Mouse (Mus musculus) heart, embryonic 12.5 days (tissue): ENCODE data around the gene Ppp1r17. TPM values are rescaled to one million over a fixed set of nuclear protein-coding genes. Genes with fewer than 3 reads are reported as not detected.

Experiments used
- ATAC-seq: fragments of 200-750 bp; cut with Nextera tagmentation; 2 replicates; pipeline ENCODE4 v1.8.0; 2017; ENCODE audit warnings: moderate TSS enrichment, moderate library complexity; ENCODE audit not compliant: insufficient number of reproducible peaks, low FRiP score
- H3K27ac ChIP-seq: fragments of 300-500 bp; sonication (generic); 2 replicates; pipeline ENCODE4 v1.5.1; 2016; ENCODE audit warnings: mild to moderate bottlenecking, moderate library complexity; ENCODE audit not compliant: poor library complexity, severe bottlenecking
- H3K27me3 ChIP-seq: fragments of 300-500 bp; sonication (generic); replicated peaks from 2 replicates; pipeline ENCODE4 v1.6.1; 2016; ENCODE audit warnings: mild to moderate bottlenecking, moderate library complexity
- H3K36me3 ChIP-seq: fragments of 300-500 bp; sonication (generic); 2 replicates; pipeline ENCODE4 v1.6.1; 2016; ENCODE audit warnings: mild to moderate bottlenecking, moderate library complexity
- H3K4me1 ChIP-seq: fragments of 300-500 bp; sonication (generic); replicated peaks from 2 replicates; pipeline ENCODE4 v1.6.1; 2016; ENCODE audit warnings: mild to moderate bottlenecking
- H3K4me2 ChIP-seq: fragments of 300-500 bp; sonication (generic); 2 replicates; pipeline ENCODE4 v1.6.1; 2016; ENCODE audit warnings: mild to moderate bottlenecking, moderate library complexity
- H3K4me3 ChIP-seq: fragments of 300-500 bp; sonication (generic); 2 replicates; pipeline ENCODE4 v1.5.1; 2016; ENCODE audit warnings: mild to moderate bottlenecking
- H3K9ac ChIP-seq: fragments of 300-500 bp; sonication (generic); 2 replicates; pipeline ENCODE4 v1.6.1; 2016; ENCODE audit warnings: mild to moderate bottlenecking, moderate library complexity
- H3K9me3 ChIP-seq: fragments of 300-500 bp; sonication (generic); replicated peaks from 2 replicates; pipeline ENCODE4 v1.6.1; 2016; ENCODE audit warnings: mild to moderate bottlenecking, moderate library complexity
- WGBS: fragments of 180-500 bp; shearing (Covaris S2); methylation state at CpG from one replicate; pipeline ENCODE4 v1.1.7; 2016; 5-methylcytosine and 5-hydroxymethylcytosine counted together
- polyA plus RNA-seq: library from polyadenylated mRNA; unstranded; fragments of >200 nt; fragmentation: Nextera tagmentation; extraction: Ambion mirVana; gene quantifications from 2 replicates; pipeline ENCODE4 v1.2.1, GENCODE M21; 2016

Gene Ppp1r17
- 8.9 and 11.6 TPM in 2 replicates for polyA plus RNA-seq

DNA sequence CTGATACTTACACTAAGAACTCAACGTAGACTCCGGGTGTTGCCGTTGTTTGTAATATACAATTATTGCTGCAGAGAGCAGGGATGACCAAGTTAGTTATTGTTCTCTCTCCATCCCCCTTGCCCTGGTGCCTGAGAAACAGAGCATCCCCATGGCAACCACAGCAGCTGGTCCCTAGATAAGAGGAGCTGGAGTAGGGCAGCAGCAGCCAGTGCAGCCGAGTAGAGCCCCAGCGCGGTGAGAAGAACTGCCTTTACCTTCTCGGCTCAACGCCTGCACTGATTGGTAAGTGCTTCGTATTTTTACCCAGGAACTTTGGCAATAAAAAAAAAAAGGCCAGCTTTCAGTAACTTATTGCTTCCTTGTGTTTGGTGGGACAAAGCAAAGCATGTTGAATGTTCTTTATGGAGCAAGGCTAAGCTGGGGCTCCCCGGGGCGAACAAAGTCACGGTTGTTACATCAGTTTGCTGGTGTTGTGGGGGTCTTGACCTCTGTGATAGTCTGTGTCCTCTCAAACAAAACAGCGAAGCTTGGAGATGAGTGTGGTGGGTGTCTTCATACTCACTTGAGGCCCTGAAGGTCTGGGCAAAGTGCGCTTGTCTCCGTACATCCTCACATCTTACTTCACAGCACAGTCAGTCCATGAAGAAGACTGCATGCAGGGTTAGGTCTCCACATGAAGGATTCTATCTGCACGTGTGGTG, at the start of gene Ppp1r17:
TSS of gene Ppp1r17 (plus strand) at position 207 of the 704 bp plus-strand sequence.
- H3K27ac ChIP-seq, result no peak within 1 kb of the TSS
- H3K4me2 ChIP-seq, result peak within 1 kb of the TSS; percentile 43
- WGBS, result 50% methylated on average over 16 of the region's 16 CpGs
- H3K27me3 ChIP-seq, result peaks cover 4% of the 10 kb centered on the region
- H3K9me3 ChIP-seq, result no peaks in the 10 kb centered on the region
- H3K4me1 ChIP-seq, result peaks cover 34% of the 10 kb centered on the region
- no peaks in the 10 kb centered on the region for H3K36me3 ChIP-seq
- no peak within 1 kb of the TSS for H3K9ac ChIP-seq
- peak within 1 kb of the TSS; percentile 24 for H3K4me3 ChIP-seq
- ATAC-seq, result no peak

DNA sequence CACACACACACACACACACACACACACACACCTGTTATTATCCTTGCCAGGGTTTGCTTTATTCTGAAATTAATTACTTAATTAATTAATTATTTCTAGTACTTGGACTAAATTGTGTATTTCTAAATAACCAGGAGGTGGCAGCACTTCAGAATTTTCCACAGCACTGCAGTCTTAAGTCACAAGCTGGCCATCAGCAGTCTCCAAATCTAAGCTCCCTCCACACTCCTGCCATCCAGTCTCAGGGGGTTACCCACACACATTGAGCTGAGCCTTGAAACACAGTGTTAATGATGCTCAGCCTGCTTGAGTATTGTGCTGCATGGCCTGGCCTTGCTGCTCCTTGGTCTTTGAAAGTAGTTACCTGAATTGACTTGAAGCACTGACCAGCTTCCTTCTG, 44.3 kb upstream of the Ppp1r17 start:
- ATAC-seq, result no peak
- H3K27ac ChIP-seq, result no peak overlapping the region
- no peaks in the 10 kb centered on the region for H3K9me3 ChIP-seq
- H3K4me1 ChIP-seq, result no peaks in the 10 kb centered on the region
- no peak overlapping the region for H3K4me3 ChIP-seq
- no peaks in the 10 kb centered on the region for H3K27me3 ChIP-seq
- H3K4me2 ChIP-seq, result no peak overlapping the region
- H3K36me3 ChIP-seq, result no peaks in the 10 kb centered on the region
- no peak overlapping the region for H3K9ac ChIP-seq

DNA sequence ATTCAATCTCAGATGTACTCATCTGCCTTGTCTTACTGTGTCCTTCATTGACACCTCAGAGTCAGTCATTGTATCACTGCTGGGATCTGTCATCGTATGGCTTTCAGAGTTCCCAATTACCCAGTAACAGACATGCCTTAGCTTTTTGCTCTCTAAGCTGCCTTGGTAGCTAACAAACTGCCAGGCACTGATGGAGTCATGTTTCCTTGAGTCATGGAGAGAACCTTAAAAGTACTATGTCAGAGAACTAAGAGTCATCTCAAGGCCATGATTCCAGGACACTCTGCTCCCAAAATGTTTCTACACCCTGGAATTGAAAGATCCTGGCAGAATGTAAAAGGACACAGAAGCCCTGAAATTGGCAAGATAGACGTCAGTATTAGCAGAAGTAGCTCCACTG, 37.5 kb upstream of the Ppp1r17 start:
- H3K4me2 ChIP-seq, result no peak overlapping the region
- ATAC-seq, result no peak
- WGBS, result 62% methylated on average over 2 of the region's 2 CpGs
- H3K9ac ChIP-seq, result no peak overlapping the region
- H3K36me3 ChIP-seq, result no peaks in the 10 kb centered on the region
- no peaks in the 10 kb centered on the region for H3K27me3 ChIP-seq
- no peak overlapping the region for H3K27ac ChIP-seq
- H3K4me3 ChIP-seq, result no peak overlapping the region
- no peaks in the 10 kb centered on the region for H3K9me3 ChIP-seq
- no peaks in the 10 kb centered on the region for H3K4me1 ChIP-seq

GRCm38 (mm10) chr6:56008711-56009110, 8.6 kb upstream of the Ppp1r17 start:
- Histone ChIP-seq H3K4me1 (no peaks in the 10 kb centered on the region), H3K36me3 (no peaks in the 10 kb centered on the region), H3K4me2 (no peak overlapping the region), H3K9me3 (no peaks in the 10 kb centered on the region), H3K27ac (no peak overlapping the region), H3K9ac (no peak overlapping the region), H3K27me3 (0 out of 2 replicates have a peak, but pooled peaks cover 4% of the 10 kb centered on the region), H3K4me3 (no peak overlapping the region)
- ATAC-seq, result no peak
- WGBS, result 77% methylated on average over 4 of the region's 4 CpGs

DNA sequence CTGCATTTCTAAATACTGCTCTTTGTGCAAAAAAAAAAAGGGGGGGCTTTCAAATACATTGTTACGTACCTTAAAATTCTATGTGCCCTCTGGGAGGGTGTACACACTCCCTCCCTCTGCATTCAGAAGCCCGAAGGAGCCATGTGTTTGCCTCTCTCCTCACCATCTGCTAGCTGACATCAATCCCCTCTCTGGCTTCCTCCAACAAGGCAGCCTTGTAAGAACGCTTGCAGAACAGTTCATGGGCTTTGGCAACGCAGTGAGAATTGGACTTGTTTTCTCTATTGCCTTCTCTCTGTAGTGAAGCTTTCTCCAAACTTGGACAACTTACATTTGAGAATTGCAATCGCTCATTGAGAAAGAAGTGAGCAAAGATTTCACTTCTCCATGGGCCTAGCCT, 4.9 kb upstream of the Ppp1r17 start:
- H3K4me2 ChIP-seq, result no peak overlapping the region
- no peaks in the 10 kb centered on the region for H3K36me3 ChIP-seq
- H3K4me1 ChIP-seq, result peaks cover 3% of the 10 kb centered on the region; the same call in 1 of the 2 replicates
- no peak overlapping the region for H3K27ac ChIP-seq
- H3K4me3 ChIP-seq, result no peak overlapping the region
- H3K9ac ChIP-seq, result no peak overlapping the region
- no peaks in the 10 kb centered on the region for H3K9me3 ChIP-seq
- ATAC-seq, result no peak
- whole genome bisulfite sequencing, result 69% methylated on average over 5 of the region's 5 CpGs
- 0 out of 2 replicates have a peak, but pooled peaks cover 4% of the 10 kb centered on the region for H3K27me3 ChIP-seq

- Histone ChIP-seq H3K4me1 (peaks cover 36% of the 10 kb centered on the region), H3K4me3 (no peak overlapping the region), H3K27ac (no peak overlapping the region), H3K36me3 (no peaks in the 10 kb centered on the region), H3K9ac (no peak overlapping the region), H3K9me3 (no peaks in the 10 kb centered on the region), H3K27me3 (no peaks in the 10 kb centered on the region; the same call in none of the 2 replicates), H3K4me2 (no peak overlapping the region)
- peak; percentile 48; the same call in 1 of the 2 replicates for ATAC-seq
- 6% methylated on average over 2 of the region's 2 CpGs for WGBS
These were observed 2.3 kb downstream of the Ppp1r17 start for GRCm38 (mm10) chr6:56019632-56020031.

- Histone ChIP-seq H3K9ac (no peak overlapping the region), H3K27me3 (no peaks in the 10 kb centered on the region; the same call in 1 of the 2 replicates), H3K9me3 (no peaks in the 10 kb centered on the region), H3K4me2 (no peak overlapping the region), H3K27ac (no peak overlapping the region), H3K4me3 (no peak overlapping the region), H3K36me3 (no peaks in the 10 kb centered on the region), H3K4me1 (peaks cover 8% of the 10 kb centered on the region)
- no peak for ATAC-seq
- WGBS, result 44% methylated on average over 2 of the region's 2 CpGs
These were observed 8.2 kb downstream of the Ppp1r17 start for GRCm38 (mm10) chr6:56025533-56025932.

DNA sequence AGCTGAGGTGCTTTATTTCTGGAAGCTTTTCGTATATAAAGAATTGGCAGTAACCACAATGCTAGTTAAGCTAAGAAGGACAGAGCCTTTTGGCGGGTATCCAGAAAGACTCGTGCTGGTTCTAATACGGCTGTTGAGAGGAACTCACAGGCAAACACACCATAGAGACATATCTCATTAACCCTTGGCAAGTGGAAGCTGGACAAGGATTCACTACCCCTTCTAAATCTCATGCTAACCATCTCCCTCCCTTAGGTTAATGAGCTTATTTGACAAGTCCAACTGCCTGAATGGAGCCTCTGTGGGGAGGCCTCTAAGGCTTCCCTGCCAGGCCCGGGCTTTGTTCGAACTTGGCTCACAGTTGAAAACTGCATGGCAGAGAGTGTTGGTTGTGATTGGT, 10.0 kb downstream of the Ppp1r17 start:
- Histone ChIP-seq H3K27me3 (no peaks in the 10 kb centered on the region; the same call in 1 of the 2 replicates), H3K36me3 (no peaks in the 10 kb centered on the region), H3K27ac (no peak overlapping the region), H3K4me2 (no peak overlapping the region), H3K4me3 (no peak overlapping the region), H3K9ac (no peak overlapping the region), H3K4me1 (peaks cover 10% of the 10 kb centered on the region), H3K9me3 (no peaks in the 10 kb centered on the region)
- WGBS, result 67% methylated on average over 6 of the region's 6 CpGs
- ATAC-seq, result no peak

GRCm38 (mm10) chr6:56027966-56028365, 10.7 kb downstream of the Ppp1r17 start:
- no peaks in the 10 kb centered on the region for H3K9me3 ChIP-seq
- 81% methylated on average over 5 of the region's 5 CpGs for WGBS
- H3K4me3 ChIP-seq, result no peak overlapping the region
- no peak for ATAC-seq
- peaks cover 8% of the 10 kb centered on the region; the same call in 1 of the 2 replicates for H3K4me1 ChIP-seq
- no peaks in the 10 kb centered on the region for H3K36me3 ChIP-seq
- no peak overlapping the region for H3K9ac ChIP-seq
- H3K27ac ChIP-seq, result no peak overlapping the region
- no peak overlapping the region for H3K4me2 ChIP-seq
- no peaks in the 10 kb centered on the region for H3K27me3 ChIP-seq

DNA sequence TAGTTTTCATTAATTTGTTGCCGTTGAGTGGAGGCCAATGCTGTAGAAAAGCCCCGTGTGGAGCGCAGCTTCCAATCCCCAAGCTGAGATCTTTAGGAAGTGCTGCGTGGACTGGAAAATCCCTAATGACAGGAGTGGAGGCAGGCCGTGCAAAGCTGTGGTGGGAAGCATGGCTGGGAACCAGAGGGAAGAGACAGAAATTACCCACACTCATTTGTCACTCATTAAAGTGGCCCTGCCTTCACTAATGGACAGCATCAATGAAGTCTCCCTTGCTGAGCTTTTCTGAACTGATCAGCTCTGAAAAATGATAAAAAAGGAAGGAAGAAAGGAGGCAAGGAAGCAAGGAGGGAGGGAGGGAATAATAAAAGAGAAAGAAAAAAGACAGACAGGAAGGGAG, 12.7 kb downstream of the Ppp1r17 start:
- Histone ChIP-seq H3K4me1 (peaks cover 8% of the 10 kb centered on the region; the same call in 1 of the 2 replicates), H3K27ac (no peak overlapping the region)
- no peak for ATAC-seq

DNA sequence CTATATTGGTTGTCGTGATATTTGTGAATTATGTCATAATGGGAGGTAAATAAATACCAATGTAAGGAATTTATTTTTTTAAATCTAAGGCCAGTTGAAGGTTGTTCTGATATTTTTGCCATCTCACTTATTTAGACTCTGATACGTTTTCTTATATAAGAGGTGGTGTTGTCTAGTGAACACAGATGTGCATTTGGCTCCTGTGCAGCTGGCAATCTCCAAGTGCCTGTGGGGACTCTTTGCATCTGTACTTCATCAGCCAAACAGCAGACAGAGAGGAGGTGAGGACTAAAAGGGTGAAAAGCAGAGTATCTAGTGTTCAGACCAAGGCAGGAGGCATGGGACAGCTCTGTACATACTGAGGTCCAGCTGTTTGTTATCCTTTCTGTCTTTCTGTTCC, 14.9 kb downstream of the Ppp1r17 start:
- WGBS, result 73% methylated on average over 2 of the region's 2 CpGs
- H3K9ac ChIP-seq, result no peak overlapping the region
- H3K27ac ChIP-seq, result no peak overlapping the region
- H3K4me1 ChIP-seq, result peaks cover 8% of the 10 kb centered on the region; the same call in 1 of the 2 replicates
- H3K9me3 ChIP-seq, result no peaks in the 10 kb centered on the region
- 0 out of 2 replicates have a peak, but pooled peaks cover 3% of the 10 kb centered on the region for H3K27me3 ChIP-seq
- H3K4me3 ChIP-seq, result no peak overlapping the region
- no peak overlapping the region for H3K4me2 ChIP-seq
- H3K36me3 ChIP-seq, result no peaks in the 10 kb centered on the region
- no peak for ATAC-seq

More for the DNA sequence above, 12.7 kb downstream of the Ppp1r17 start:
- no peaks in the 10 kb centered on the region for H3K9me3 ChIP-seq
- H3K27me3 ChIP-seq, result no peaks in the 10 kb centered on the region
- 58% methylated on average over 5 of the region's 5 CpGs for WGBS
- H3K9ac ChIP-seq, result no peak overlapping the region
- no peak overlapping the region for H3K4me3 ChIP-seq
- H3K4me2 ChIP-seq, result no peak overlapping the region
- H3K36me3 ChIP-seq, result no peaks in the 10 kb centered on the region
